In genomic region chr4:140205811-140206231, GRCm38 (mm10) we compare ENCODE assay signal across 9 mouse cellular contexts. TPM values are rescaled to one million over a fixed set of nuclear protein-coding genes. Genes with fewer than 3 reads are reported as not detected.
DNase-seq lines count a peak whose midpoint lies in the region; ATAC-seq and TF ChIP-seq lines count a peak whose summit lies in the region.
"Had no signal": no experiment of that assay in that cellular context is flagged by ENCODE, and none has a peak within 500 bp of the region (broad histone marks: within the 10 kb centered on the region; RNA-seq: fewer than 3 reads in every experiment).

No protein-coding gene starts in this region.

- H3K4me3 ChIP-seq in forebrain, embryonic 15.5 days, result no peak overlapping the region
- no peak overlapping the region for H3K4me3 ChIP-seq in forebrain, embryonic 12.5 days (replicated peaks)
- H3K4me3 ChIP-seq: midbrain, embryonic 12.5 days had no signal

- ATAC-seq in forebrain, embryonic 15.5 days (replicated peaks), result peak; percentile 57
- no peak; the same call in 1 of the 2 replicates for ATAC-seq in forebrain, embryonic 12.5 days (ENCODE audit: low FRiP score)
- ATAC-seq in megakaryocyte, adult 5-6 weeks (ENCODE audit: poor library complexity, severe bottlenecking), result no peak

- H3K27me3 ChIP-seq in forebrain, embryonic 15.5 days, result no peaks in the 10 kb centered on the region
- no peaks in the 10 kb centered on the region for H3K27me3 ChIP-seq in forebrain, embryonic 12.5 days

- no peak for TF ChIP-seq POLR2A in brain, embryonic 14.5 days (IDR thresholded peaks at IDR 0.05; ENCODE audit: borderline replicate concordance, extremely low read depth, insufficient read depth, insufficient read length, poor library complexity, severe bottlenecking)

- no peak overlapping the region for H3K4me2 ChIP-seq in forebrain, embryonic 15.5 days (replicated peaks)
- no peak overlapping the region for H3K4me2 ChIP-seq in forebrain, embryonic 12.5 days
- H3K4me2 ChIP-seq: midbrain, embryonic 12.5 days had no signal

- TF ChIP-seq CTCF in brain, embryonic 14.5 days (IDR thresholded peaks at IDR 0.05; ENCODE audit: borderline replicate concordance, extremely low read depth, insufficient read depth, insufficient read length), result no peak

- H3K27ac ChIP-seq in forebrain, embryonic 15.5 days (replicated peaks), result peak overlapping the region; percentile 33
- H3K27ac ChIP-seq in forebrain, embryonic 12.5 days, result no peak overlapping the region
- H3K27ac ChIP-seq: midbrain, embryonic 12.5 days had no signal

- no peaks in the 10 kb centered on the region for H3K36me3 ChIP-seq in forebrain, embryonic 15.5 days
- no peaks in the 10 kb centered on the region for H3K36me3 ChIP-seq in forebrain, embryonic 12.5 days (replicated peaks)
- H3K36me3 ChIP-seq: midbrain, embryonic 12.5 days had no signal

- H3K9ac ChIP-seq in forebrain, embryonic 15.5 days (replicated peaks), result no peak overlapping the region
- no peak overlapping the region for H3K9ac ChIP-seq in forebrain, embryonic 12.5 days
- H3K9ac ChIP-seq: midbrain, embryonic 12.5 days had no signal

- WGBS in forebrain, embryonic 15.5 days, result 35% methylated on average over 12 of the region's 12 CpGs
- 66% methylated on average over 12 of the region's 12 CpGs for WGBS in forebrain, embryonic 12.5 days

- peak; percentile 86 for DNase-seq in brain, embryonic 14.5 days (ENCODE audit: low read depth)
- DNase-seq in gastrocnemius, postnatal 25 days, result peak; percentile 40
- peak; percentile 36 for DNase-seq in layer of hippocampus, adult 9-10 months (ENCODE audit: low spot score)
- DNase-seq in ovary, adult 18-20 months (ENCODE audit: low spot score), result no peak
- DNase-seq in embryo, embryonic 9.5 days (ENCODE audit: extremely low spot score), result no peak

- H3K4me1 ChIP-seq in forebrain, embryonic 15.5 days, result peaks cover 27% of the 10 kb centered on the region
- peaks cover 26% of the 10 kb centered on the region for H3K4me1 ChIP-seq in forebrain, embryonic 12.5 days

- no peaks in the 10 kb centered on the region for H3K9me3 ChIP-seq in forebrain, embryonic 15.5 days
- H3K9me3 ChIP-seq in forebrain, embryonic 12.5 days, result no peaks in the 10 kb centered on the region

RNA-seq across cellular contexts. Expression of gene Igsf21, which starts 40.8 kb away (rescaled TPM):
- polyA plus RNA-seq in forebrain, embryonic 15.5 days (2015; fragmentation: Nextera tagmentation; extraction: Ambion mirVana), result 50.8 and 57.2 TPM in 2 replicates
- polyA plus RNA-seq in forebrain, embryonic 12.5 days (2016; fragmentation: Nextera tagmentation; extraction: Ambion mirVana), result 21.7 and 22.8 TPM in 2 replicates
- polyA plus RNA-seq in brain, embryonic 14.5 days (2012; rRNA removed), result 16.1 and 36.1 TPM in 2 replicates
- total RNA-seq in gastrocnemius, postnatal 25 days (2021), result under 1 TPM in 1 of 2 experiments, not detected in 1; 0.13 TPM
- total RNA-seq in megakaryocyte, adult 5-6 weeks (2015), result not detected in 2 replicates
- not detected in 2 replicates for total RNA-seq in megakaryocyte, adult 5-6 weeks (2017)

Comparison
In these comparisons a context has a peak if more than half of its experiments do, and no peak if none do; other contexts are left out.
1. DNase-seq: peak in brain, embryonic 14.5 days (single experiment), gastrocnemius, postnatal 25 days (single experiment) and layer of hippocampus, adult 9-10 months (single experiment); none in ovary, adult 18-20 months (single experiment) and embryo, embryonic 9.5 days (single experiment).